Mouse (Mus musculus): ENCODE results near the gene Olfr239. TPM values are rescaled to one million over a fixed set of nuclear protein-coding genes. Genes with fewer than 3 reads are reported as not detected.
"Not testable (repeated sequence)": the region's sequence is repeated elsewhere in the genome, so short reads cannot be mapped to it uniquely, and the experiment has no call there.

Olfr239 gene
- polyA plus RNA-seq (2015; fragmentation: Nextera tagmentation; extraction: Ambion mirVana) = not detected in 2 replicates

- H3K4me1 ChIP-seq (ENCODE audit: insufficient read depth, low read length); H3K36me3 ChIP-seq (ENCODE audit: insufficient read depth, low read length); H3K4me3 ChIP-seq (ENCODE audit: low read length); H3K27me3 ChIP-seq (ENCODE audit: insufficient read depth, low read length); H3K27ac ChIP-seq (ENCODE audit: low read length); H3K9me3 ChIP-seq (ENCODE audit: low read length); H3K4me2 ChIP-seq (replicated peaks; ENCODE audit: low read depth, low read length); ATAC-seq (ENCODE audit: low FRiP score, low TSS enrichment); H3K9ac ChIP-seq (replicated peaks; ENCODE audit: low read length): not testable (repeated sequence)
- WGBS = no CpG with 5 or more reads among the region's 2 CpGs
These were observed at the start of gene Olfr239 for GRCm38 (mm10) chr17:33191002-33191401. Gene Olfr239 (plus strand): TSS chr17:33191302.

DNA sequence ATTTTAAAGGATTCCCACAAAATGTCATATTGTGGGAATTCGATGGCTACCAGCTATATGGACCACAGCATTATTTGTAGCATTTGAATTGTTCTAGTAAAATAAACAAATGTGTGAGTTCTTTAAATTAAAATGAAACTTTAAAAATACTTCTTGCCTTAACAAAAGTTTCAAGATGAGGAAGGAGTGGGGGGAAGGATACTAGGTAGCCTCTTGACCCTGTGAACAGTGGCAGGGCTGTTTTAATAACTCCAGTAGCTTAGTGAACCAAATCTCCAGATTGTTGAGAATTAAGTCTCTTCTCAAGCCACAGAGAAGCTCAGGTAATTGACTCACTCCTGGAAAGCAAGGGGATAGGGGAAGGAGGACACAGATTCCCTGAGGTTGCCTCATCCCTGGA, 23.0 kb upstream of the Olfr239 start, which contains the start of gene Olfr55:
Gene Olfr55, plus strand, starts transcription at position 301 of the 400 bp plus-strand sequence.
- H3K4me3 ChIP-seq (ENCODE audit: low read length); H3K9me3 ChIP-seq (ENCODE audit: low read length); H3K27me3 ChIP-seq (ENCODE audit: insufficient read depth, low read length); H3K9ac ChIP-seq (replicated peaks; ENCODE audit: low read length); H3K36me3 ChIP-seq (ENCODE audit: insufficient read depth, low read length); H3K27ac ChIP-seq (ENCODE audit: low read length); H3K4me2 ChIP-seq (replicated peaks; ENCODE audit: low read depth, low read length); H3K4me1 ChIP-seq (ENCODE audit: insufficient read depth, low read length); ATAC-seq (ENCODE audit: low FRiP score, low TSS enrichment): not testable (repeated sequence)
- WGBS = 75% methylated on average over 1 of the region's 1 CpGs

DNA sequence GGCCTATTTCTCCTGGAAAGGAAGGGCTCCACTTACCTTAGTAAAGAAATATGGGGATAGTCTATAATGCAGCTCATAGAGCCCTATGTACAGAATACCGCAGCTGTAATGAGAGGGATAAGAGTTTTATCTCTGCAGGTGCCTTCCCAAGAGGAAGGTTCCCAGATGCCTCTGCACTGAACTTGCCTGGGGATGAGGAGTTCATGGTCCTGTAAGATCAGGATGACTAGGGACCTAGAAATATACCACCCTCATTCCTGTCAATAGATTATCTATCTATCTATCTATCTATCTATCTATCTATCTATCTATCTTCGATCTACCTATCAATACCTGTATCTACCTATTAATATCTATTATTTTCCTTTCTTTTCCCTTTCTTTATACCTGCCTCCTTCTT, 30.5 kb downstream of the Olfr239 start, which contains the start of gene Olfr1564:
Gene Olfr1564, minus strand, starts transcription at position 101 of the 400 bp plus-strand sequence.
- no peak within 1 kb of the TSS for H3K27ac ChIP-seq (ENCODE audit: low read length)
- no peak within 1 kb of the TSS for H3K4me3 ChIP-seq (ENCODE audit: low read length)
- WGBS = 81% methylated on average over 2 of the region's 2 CpGs
- H3K4me1 ChIP-seq (ENCODE audit: insufficient read depth, low read length) = no peaks in the 10 kb centered on the region
- no peak within 1 kb of the TSS for H3K4me2 ChIP-seq (replicated peaks; ENCODE audit: low read depth, low read length)
- peaks cover 5% of the 10 kb centered on the region; the same call in 1 of the 2 replicates for H3K9me3 ChIP-seq (ENCODE audit: low read length)
- no peaks in the 10 kb centered on the region for H3K36me3 ChIP-seq (ENCODE audit: insufficient read depth, low read length)
- H3K9ac ChIP-seq (replicated peaks; ENCODE audit: low read length) = no peak within 1 kb of the TSS
- ATAC-seq (ENCODE audit: low FRiP score, low TSS enrichment) = no peak
- no peaks in the 10 kb centered on the region for H3K27me3 ChIP-seq (ENCODE audit: insufficient read depth, low read length)

GRCm38 (mm10) chr17:33236646-33237045, 45.5 kb downstream of the Olfr239 start:
- not testable (repeated sequence) for H3K4me2 ChIP-seq (replicated peaks; ENCODE audit: low read depth, low read length); ATAC-seq (ENCODE audit: low FRiP score, low TSS enrichment); H3K9ac ChIP-seq (replicated peaks; ENCODE audit: low read length); H3K27me3 ChIP-seq (ENCODE audit: insufficient read depth, low read length); H3K4me1 ChIP-seq (ENCODE audit: insufficient read depth, low read length); H3K9me3 ChIP-seq (ENCODE audit: low read length); H3K4me3 ChIP-seq (ENCODE audit: low read length); H3K27ac ChIP-seq (ENCODE audit: low read length)
- H3K36me3 ChIP-seq (ENCODE audit: insufficient read depth, low read length) = peaks cover 14% of the 10 kb centered on the region
- 95% methylated on average over 1 of the region's 1 CpGs for WGBS

Other genes starting within 250 kb of the Olfr239 start
- gene Cyp4f13, start 243.9 kb upstream of the Olfr239 start, polyA plus RNA-seq (2015; fragmentation: Nextera tagmentation; extraction: Ambion mirVana) = 16.3 and 18.3 TPM in 2 replicates
- 11.4 TPM in 2 replicates for gene Zfp472, start 225.5 kb upstream of the Olfr239 start, polyA plus RNA-seq (2015; fragmentation: Nextera tagmentation; extraction: Ambion mirVana)
- gene Zfp952, start 198.2 kb upstream of the Olfr239 start, polyA plus RNA-seq (2015; fragmentation: Nextera tagmentation; extraction: Ambion mirVana) = 12.2 and 12.3 TPM in 2 replicates
- 14.4 and 14.8 TPM in 2 replicates for gene Zfp763, start 157.9 kb upstream of the Olfr239 start, polyA plus RNA-seq (2015; fragmentation: Nextera tagmentation; extraction: Ambion mirVana)
- gene 4921501E09Rik, start 123.2 kb upstream of the Olfr239 start, polyA plus RNA-seq (2015; fragmentation: Nextera tagmentation; extraction: Ambion mirVana) = not detected in 2 replicates
- gene Zfp563, start 102.0 kb upstream of the Olfr239 start, polyA plus RNA-seq (2015; fragmentation: Nextera tagmentation; extraction: Ambion mirVana) = 8.9 and 9.9 TPM in 2 replicates
- gene Morc2b, start 51.6 kb upstream of the Olfr239 start, polyA plus RNA-seq (2015; fragmentation: Nextera tagmentation; extraction: Ambion mirVana) = not detected in 2 replicates
- not detected in 2 replicates for gene Olfr55, start 22.9 kb upstream of the Olfr239 start, polyA plus RNA-seq (2015; fragmentation: Nextera tagmentation; extraction: Ambion mirVana)
- gene Olfr1564, start 30.4 kb downstream of the Olfr239 start, polyA plus RNA-seq (2015; fragmentation: Nextera tagmentation; extraction: Ambion mirVana) = not detected in 2 replicates
- 20.6 and 22.0 TPM in 2 replicates for gene Zfp955a, start 63.8 kb downstream of the Olfr239 start, polyA plus RNA-seq (2015; fragmentation: Nextera tagmentation; extraction: Ambion mirVana)
- gene Olfr63, start 73.4 kb downstream of the Olfr239 start, polyA plus RNA-seq (2015; fragmentation: Nextera tagmentation; extraction: Ambion mirVana) = 0.04 TPM in 1 of 2 replicates, not detected in the other
- 14.3 TPM in 2 replicates for gene Zfp955b, start 98.2 kb downstream of the Olfr239 start, polyA plus RNA-seq (2015; fragmentation: Nextera tagmentation; extraction: Ambion mirVana)
- 9.7 and 12.1 TPM in 2 replicates for gene Zfp81, start 167.6 kb downstream of the Olfr239 start, polyA plus RNA-seq (2015; fragmentation: Nextera tagmentation; extraction: Ambion mirVana)
- gene Zfp101, start 203.3 kb downstream of the Olfr239 start, polyA plus RNA-seq (2015; fragmentation: Nextera tagmentation; extraction: Ambion mirVana) = 15.9 and 18.9 TPM in 2 replicates
- gene Actl9, start 241.6 kb downstream of the Olfr239 start, polyA plus RNA-seq (2015; fragmentation: Nextera tagmentation; extraction: Ambion mirVana) = not detected in 2 replicates